Mouse (Mus musculus): ENCODE measurements around the gene Tmem203.

DNA sequence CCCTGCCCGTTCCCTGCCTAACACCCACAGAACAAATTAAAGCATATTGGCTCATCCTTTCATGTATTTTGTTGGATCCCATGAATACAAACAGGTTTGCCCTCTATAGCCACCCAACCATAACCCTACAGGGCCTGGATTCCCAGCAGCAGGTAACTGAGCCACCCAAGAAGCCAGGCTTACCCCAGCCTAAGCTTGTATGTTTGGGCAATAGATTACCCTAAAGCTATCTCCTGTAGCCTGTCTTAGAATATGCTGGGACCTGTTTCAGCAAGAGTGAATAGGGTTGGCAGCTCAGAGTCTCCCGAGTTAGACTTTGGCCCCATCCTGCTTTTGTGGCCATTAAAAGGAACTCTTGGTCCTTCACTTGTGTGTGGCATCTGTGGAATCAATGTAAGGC is 30.3 kb downstream of the Tmem203 start:
- no peak for TF ChIP-seq POLR2A (IDR thresholded peaks at IDR 0.05; ENCODE audit: borderline replicate concordance, extremely low read depth, insufficient read depth, insufficient read length, poor library complexity, severe bottlenecking)
- no peak for TF ChIP-seq CTCF (IDR thresholded peaks at IDR 0.05; ENCODE audit: borderline replicate concordance, extremely low read depth, insufficient read depth, insufficient read length)
